Mouse (Mus musculus) thymus, adult 2 months (tissue): ENCODE data around the gene Vwa3b.

Experiments
- CTCF ChIP-seq: fragments of 200-500 bp; IDR thresholded peaks from 2 replicates; pipeline ENCODE4 v1.5.1; 2012; ENCODE audit warnings: mild to moderate bottlenecking, control low read depth, low read length, moderate library complexity, borderline replicate concordance; ENCODE audit not compliant: control insufficient read depth, poor library complexity, insufficient read depth; ENCODE audit errors: extremely low read depth
- POLR2A ChIP-seq: fragments of 200-500 bp; IDR thresholded peaks from 2 replicates; pipeline ENCODE4 v1.6.1; 2012; ENCODE audit warnings: mild to moderate bottlenecking, low read length, control low read depth, moderate library complexity; ENCODE audit not compliant: control insufficient read depth, poor library complexity, insufficient read depth; ENCODE audit errors: extremely low read depth

- no peak for TF ChIP-seq POLR2A
- TF ChIP-seq CTCF: no peak
Observed at GRCm38 (mm10) chr1:37001636-37002315, 24.6 kb upstream of the Vwa3b start.
